Mouse (Mus musculus) bone marrow, adult 2 months (tissue): ENCODE measurements around the gene Gadl1.
A peak's percentile ranks its signal among the peaks of the same experiment; 100 is the strongest.

Source experiments
- CTCF ChIP-seq: fragments of 200-500 bp; IDR thresholded peaks from 2 replicates; pipeline ENCODE4 v1.5.1; 2011; ENCODE audit warnings: low read length, control low read depth; ENCODE audit not compliant: control insufficient read depth, insufficient read depth
- POLR2A ChIP-seq: fragments of 200-500 bp; IDR thresholded peaks from 2 replicates; pipeline ENCODE4 v1.6.1; 2011; ENCODE audit warnings: low read depth, mild to moderate bottlenecking, control low read depth, low read length, borderline replicate concordance; ENCODE audit not compliant: control insufficient read depth

- TF ChIP-seq POLR2A: no peak
- peak; percentile 32; the same call in 1 of the 2 replicates for TF ChIP-seq CTCF
Measured at GRCm38 (mm10) chr9:115990661-115991060, 81.4 kb downstream of the Gadl1 start.
